8 mouse cellular contexts compared by ENCODE assay signal in the genomic region with DNA sequence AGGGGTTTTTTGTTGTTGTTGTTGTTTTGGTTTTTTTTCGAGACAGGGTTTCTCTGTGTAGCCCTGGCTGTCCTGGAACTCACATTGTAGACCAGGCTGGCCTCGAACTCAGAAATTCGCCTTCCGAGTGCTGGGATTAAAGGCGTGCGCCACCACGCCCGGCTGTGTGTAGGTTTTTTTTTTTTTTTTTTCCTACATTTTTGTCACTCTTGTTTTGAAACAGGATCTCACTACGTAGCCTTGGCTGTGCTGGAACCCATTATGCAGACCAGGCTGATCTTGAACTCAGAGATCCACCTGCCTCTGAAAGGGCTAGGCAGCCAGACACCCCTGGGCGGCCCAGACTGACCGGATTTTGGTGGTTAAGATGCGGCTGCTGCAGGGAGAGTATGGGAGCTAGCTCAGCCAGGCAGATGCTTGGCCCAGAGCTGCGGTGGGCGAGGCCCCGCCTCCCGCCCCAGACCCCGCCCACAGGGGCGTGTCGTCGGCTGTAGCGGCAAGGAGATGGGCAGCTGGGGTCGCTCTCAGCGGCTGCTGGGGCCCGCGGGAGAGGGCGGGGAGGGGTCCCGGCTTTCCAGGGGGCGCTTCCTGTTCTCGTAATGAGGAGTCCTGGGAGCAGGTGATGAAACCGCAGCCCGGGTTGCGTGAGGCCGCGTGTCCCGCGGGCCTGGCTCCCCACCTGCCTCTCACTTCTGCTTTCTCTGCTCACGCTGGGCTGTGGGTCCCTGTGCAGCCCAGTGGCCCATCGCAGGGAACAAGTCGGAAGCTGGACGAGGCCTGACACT. TPM values are rescaled to one million over a fixed set of nuclear protein-coding genes. Genes with fewer than 3 reads are reported as not detected.
DNase-seq lines count a peak whose midpoint lies in the region; ATAC-seq and TF ChIP-seq lines count a peak whose summit lies in the region.

No protein-coding gene starts in this region.

- H3K4me3 ChIP-seq in cortical plate, adult 2 months (ENCODE audit: insufficient read depth, low read length), result peak overlapping the region; percentile 33
- H3K4me3 ChIP-seq in limb, embryonic 12.5 days (replicated peaks), result peak overlapping the region; percentile 51
- H3K4me3 ChIP-seq in midbrain, embryonic 14.5 days (replicated peaks; ENCODE audit: low read depth, low read length), result peak overlapping the region; percentile 46

- no peaks in the 10 kb centered on the region for H3K4me1 ChIP-seq in cortical plate, adult 2 months (ENCODE audit: control insufficient read depth, insufficient read depth, low read length)
- peaks cover 8% of the 10 kb centered on the region for H3K4me1 ChIP-seq in limb, embryonic 12.5 days (replicated peaks)
- H3K4me1 ChIP-seq in midbrain, embryonic 14.5 days (ENCODE audit: control insufficient read depth, insufficient read depth, low read length), result no peaks in the 10 kb centered on the region

- peak; percentile 29 for DNase-seq in cerebellum, adult 11 months
- no peak for DNase-seq in cerebellum, adult 11-12 months
- peak; percentile 76 for DNase-seq in gastrocnemius, postnatal 10 days
- peak; percentile 88 for DNase-seq in induced T-regulatory cell, adult 2 months (ENCODE audit: low read depth)
- peak; percentile 92 for DNase-seq in midbrain, embryonic 14.5 days
- peak; percentile 66 to 84 for DNase-seq in spleen, adult 18-20 months

- peaks cover 14% of the 10 kb centered on the region; the same call in 1 of the 2 replicates for H3K27me3 ChIP-seq in limb, embryonic 12.5 days
- no peaks in the 10 kb centered on the region for H3K27me3 ChIP-seq in midbrain, embryonic 14.5 days (ENCODE audit: control insufficient read depth, insufficient read depth, low read length)

- TF ChIP-seq POLR2A in cortical plate, adult 2 months (IDR thresholded peaks at IDR 0.05; ENCODE audit: extremely low read depth, insufficient read depth, low read length), result peak; percentile 41; the same call in 1 of the 2 replicates

- peak; percentile 79 for ATAC-seq in limb, embryonic 12.5 days (ENCODE audit: insufficient number of reproducible peaks, insufficient read depth, low FRiP score, low TSS enrichment, low read depth)
- ATAC-seq in midbrain, embryonic 14.5 days (ENCODE audit: low FRiP score, low TSS enrichment), result peak; percentile 93

- H3K9me3 ChIP-seq in limb, embryonic 12.5 days, result no peaks in the 10 kb centered on the region
- H3K9me3 ChIP-seq in midbrain, embryonic 14.5 days (ENCODE audit: control insufficient read depth, low read length), result no peaks in the 10 kb centered on the region

- TF ChIP-seq CTCF in cortical plate, adult 2 months (IDR thresholded peaks at IDR 0.05; ENCODE audit: extremely low read depth, insufficient read depth, low read length), result no peak

- peak overlapping the region; percentile 60 for H3K9ac ChIP-seq in limb, embryonic 12.5 days (replicated peaks)
- peak overlapping the region; percentile 50 for H3K9ac ChIP-seq in midbrain, embryonic 14.5 days (replicated peaks; ENCODE audit: low read length)

- no peak overlapping the region for H3K27ac ChIP-seq in cortical plate, adult 2 months (ENCODE audit: insufficient read depth, low read length)
- H3K27ac ChIP-seq in limb, embryonic 12.5 days, result peak overlapping the region; percentile 7; the same call in 1 of the 2 replicates
- H3K27ac ChIP-seq in midbrain, embryonic 14.5 days (replicated peaks; ENCODE audit: low read depth, low read length), result 0 out of 2 replicates have a peak overlapping the region, but pooled peaks have one; percentile 16

- peak overlapping the region; percentile 73 for H3K4me2 ChIP-seq in limb, embryonic 12.5 days
- peak overlapping the region; percentile 71 for H3K4me2 ChIP-seq in midbrain, embryonic 14.5 days (ENCODE audit: low read length)

- WGBS in limb, embryonic 12.5 days, result 15% methylated on average over 40 of the region's 40 CpGs
- 9% methylated on average over 40 of the region's 40 CpGs for WGBS in midbrain, embryonic 14.5 days

- no peaks in the 10 kb centered on the region for H3K36me3 ChIP-seq in limb, embryonic 12.5 days
- no peaks in the 10 kb centered on the region for H3K36me3 ChIP-seq in midbrain, embryonic 14.5 days (ENCODE audit: control insufficient read depth, insufficient read depth, low read length)

RNA-seq across cellular contexts. Expression of a gene that starts 13.9 kb away (rescaled TPM):
- polyA plus RNA-seq in cortical plate, adult 2 months (2012; rRNA removed), result 55.9 and 74.3 TPM in 2 replicates
- 10 to 100 TPM; 72.8 to 74.7 TPM for total RNA-seq in gastrocnemius, postnatal 10 days (2021)
- polyA plus RNA-seq in limb, embryonic 12.5 days (2016; fragmentation: Nextera tagmentation; extraction: Ambion mirVana), result 67.5 and 69.9 TPM in 2 replicates
- polyA plus RNA-seq in midbrain, embryonic 14.5 days (2014; fragmentation: Nextera tagmentation; extraction: Ambion mirVana), result 31.2 and 40.7 TPM in 2 replicates

RNA-seq across cellular contexts. Expression of a gene that starts 18.8 kb away (rescaled TPM):
- polyA plus RNA-seq in cortical plate, adult 2 months (2012; rRNA removed), result 0.17 and 0.19 TPM in 2 replicates
- total RNA-seq in gastrocnemius, postnatal 10 days (2021), result under 1 TPM; 0.35 to 0.45 TPM
- polyA plus RNA-seq in limb, embryonic 12.5 days (2016; fragmentation: Nextera tagmentation; extraction: Ambion mirVana), result 0.49 and 1.1 TPM in 2 replicates
- polyA plus RNA-seq in midbrain, embryonic 14.5 days (2014; fragmentation: Nextera tagmentation; extraction: Ambion mirVana), result 0.46 and 0.50 TPM in 2 replicates

RNA-seq across cellular contexts. Expression of a gene that starts 19.0 kb away (rescaled TPM):
- 107 and 108 TPM in 2 replicates for polyA plus RNA-seq in cortical plate, adult 2 months (2012; rRNA removed)
- total RNA-seq in gastrocnemius, postnatal 10 days (2021), result 10 to 100 TPM; 17.0 to 23.9 TPM
- polyA plus RNA-seq in limb, embryonic 12.5 days (2016; fragmentation: Nextera tagmentation; extraction: Ambion mirVana), result 44.7 and 47.6 TPM in 2 replicates
- 64.2 and 71.2 TPM in 2 replicates for polyA plus RNA-seq in midbrain, embryonic 14.5 days (2014; fragmentation: Nextera tagmentation; extraction: Ambion mirVana)

RNA-seq across cellular contexts. Expression of a gene that starts 19.3 kb away (rescaled TPM):
- 18.0 and 18.5 TPM in 2 replicates for polyA plus RNA-seq in cortical plate, adult 2 months (2012; rRNA removed)
- total RNA-seq in gastrocnemius, postnatal 10 days (2021), result 10 to 100 TPM in 1 of 2 experiments, 1 to 10 TPM in 1; 8.2 to 10.1 TPM
- polyA plus RNA-seq in limb, embryonic 12.5 days (2016; fragmentation: Nextera tagmentation; extraction: Ambion mirVana), result 26.6 and 28.4 TPM in 2 replicates
- 6.7 and 7.5 TPM in 2 replicates for polyA plus RNA-seq in midbrain, embryonic 14.5 days (2014; fragmentation: Nextera tagmentation; extraction: Ambion mirVana)

RNA-seq across cellular contexts. Expression of a gene that starts 27.1 kb away (rescaled TPM):
- 22.5 and 25.2 TPM in 2 replicates for polyA plus RNA-seq in cortical plate, adult 2 months (2012; rRNA removed)
- total RNA-seq in gastrocnemius, postnatal 10 days (2021), result 1 to 10 TPM; 6.3 to 7.1 TPM
- polyA plus RNA-seq in limb, embryonic 12.5 days (2016; fragmentation: Nextera tagmentation; extraction: Ambion mirVana), result 21.4 and 22.7 TPM in 2 replicates
- polyA plus RNA-seq in midbrain, embryonic 14.5 days (2014; fragmentation: Nextera tagmentation; extraction: Ambion mirVana), result 25.8 and 43.4 TPM in 2 replicates
